Mouse (Mus musculus): ENCODE results near the gene Pid1. TPM values are rescaled to one million over a fixed set of nuclear protein-coding genes. Genes with fewer than 3 reads are reported as not detected.

Gene Pid1
- polyA plus RNA-seq, 1 experiment from 2014 or later: 43.6 TPM

DNA sequence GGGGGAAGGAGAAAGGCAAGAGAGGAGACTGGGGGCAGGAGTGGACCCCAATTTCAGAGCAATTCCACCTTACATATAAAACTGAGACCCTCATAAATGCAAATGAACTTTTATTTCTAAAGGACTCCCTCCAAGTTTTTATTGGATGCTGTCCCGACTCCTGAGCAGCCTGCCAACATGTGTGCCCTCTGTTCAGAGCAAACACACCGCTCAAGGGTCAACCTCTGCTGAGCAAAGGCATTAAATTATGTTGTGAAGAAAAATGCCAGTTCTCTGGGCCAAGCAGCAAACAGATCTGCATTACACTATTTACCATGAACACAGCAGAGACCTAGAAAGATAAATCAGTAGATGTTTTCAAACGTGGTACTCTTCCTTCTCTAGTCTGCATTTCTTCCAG, 110.1 kb downstream of the Pid1 start:
- no peak overlapping the region for H3K9ac ChIP-seq
- H3K4me2 ChIP-seq: no peak overlapping the region
- no peak overlapping the region for H3K4me3 ChIP-seq
- H3K4me1 ChIP-seq: peaks cover 11% of the 10 kb centered on the region; the same call in 1 of the 2 replicates
- WGBS: 53% methylated on average over 3 of the region's 3 CpGs
- ATAC-seq (ENCODE audit: insufficient number of reproducible peaks, insufficient read depth, low FRiP score, low TSS enrichment, low read depth): no peak
- H3K27me3 ChIP-seq: no peaks in the 10 kb centered on the region
- H3K36me3 ChIP-seq: no peaks in the 10 kb centered on the region
- no peaks in the 10 kb centered on the region for H3K9me3 ChIP-seq
- no peak overlapping the region for H3K27ac ChIP-seq

GRCm38 (mm10) chr1:84251205-84251604, 112.8 kb downstream of the Pid1 start:
- Histone ChIP-seq H3K4me1 (peaks cover 11% of the 10 kb centered on the region; the same call in 1 of the 2 replicates), H3K27me3 (no peaks in the 10 kb centered on the region), H3K9ac (no peak overlapping the region), H3K9me3 (no peaks in the 10 kb centered on the region), H3K4me3 (no peak overlapping the region), H3K36me3 (no peaks in the 10 kb centered on the region), H3K27ac (no peak overlapping the region), H3K4me2 (no peak overlapping the region)
- WGBS: 69% methylated on average over 1 of the region's 1 CpGs
- no peak for ATAC-seq (ENCODE audit: insufficient number of reproducible peaks, insufficient read depth, low FRiP score, low TSS enrichment, low read depth)

DNA sequence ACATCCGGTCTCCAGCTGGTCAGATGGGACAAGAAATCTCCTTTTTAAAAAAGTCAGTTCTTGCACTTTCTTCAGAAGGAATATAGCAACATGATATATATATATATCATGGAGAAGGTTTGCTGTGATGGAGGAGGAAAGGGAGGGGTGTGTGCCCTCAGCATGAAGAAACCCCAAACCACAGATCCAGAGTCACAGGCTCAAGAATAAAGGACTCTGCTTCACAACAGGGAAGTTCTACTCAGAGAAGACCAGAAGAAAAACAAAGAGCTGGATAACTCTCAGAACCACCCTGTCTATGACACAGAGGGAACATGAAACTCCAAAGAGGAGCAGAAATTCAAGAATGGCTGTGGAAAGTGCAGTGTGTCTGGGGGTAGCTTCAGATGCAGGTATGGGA, 113.2 kb downstream of the Pid1 start:
- H3K4me1 ChIP-seq: peaks cover 11% of the 10 kb centered on the region; the same call in 1 of the 2 replicates
- ATAC-seq (ENCODE audit: insufficient number of reproducible peaks, insufficient read depth, low FRiP score, low TSS enrichment, low read depth): no peak
- no peaks in the 10 kb centered on the region for H3K9me3 ChIP-seq
- no peaks in the 10 kb centered on the region for H3K36me3 ChIP-seq
- H3K9ac ChIP-seq: no peak overlapping the region
- H3K4me2 ChIP-seq: no peak overlapping the region
- 74% methylated on average over 1 of the region's 1 CpGs for WGBS
- H3K27ac ChIP-seq: no peak overlapping the region; the same call in 1 of the 2 replicates
- no peak overlapping the region for H3K4me3 ChIP-seq
- no peaks in the 10 kb centered on the region for H3K27me3 ChIP-seq

DNA sequence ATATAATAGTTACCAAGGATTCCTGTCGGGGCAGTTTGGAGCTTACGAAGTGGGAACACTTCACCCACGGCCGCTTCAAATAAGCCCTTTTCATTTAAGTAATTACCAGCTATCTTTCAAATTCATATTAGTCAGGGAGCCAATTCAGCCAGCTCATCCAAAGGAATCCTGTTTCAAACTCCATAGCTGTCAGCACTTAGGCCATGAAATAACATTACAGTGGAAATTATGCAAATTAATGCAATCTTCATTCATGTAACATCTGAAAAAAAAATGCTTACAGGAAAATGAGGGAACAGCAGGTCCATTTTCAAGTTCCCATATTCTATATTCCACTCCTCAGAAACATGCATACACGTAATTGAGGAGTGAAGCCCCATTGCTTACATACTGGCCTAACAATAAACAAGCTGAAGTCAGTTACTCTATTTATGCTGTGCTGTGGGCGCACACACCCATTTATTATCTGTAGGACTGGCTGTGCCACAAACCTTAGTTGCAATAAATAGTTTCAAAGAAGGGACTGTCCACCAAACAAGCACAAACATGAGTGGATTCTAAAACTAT, 114.1 kb downstream of the Pid1 start:
- Histone ChIP-seq H3K9ac (no peak overlapping the region), H3K36me3 (no peaks in the 10 kb centered on the region), H3K27me3 (no peaks in the 10 kb centered on the region), H3K27ac (no peak overlapping the region), H3K9me3 (no peaks in the 10 kb centered on the region), H3K4me2 (no peak overlapping the region), H3K4me1 (peaks cover 11% of the 10 kb centered on the region; the same call in 1 of the 2 replicates), H3K4me3 (no peak overlapping the region)
- WGBS: 70% methylated on average over 6 of the region's 6 CpGs
- no peak for ATAC-seq (ENCODE audit: insufficient number of reproducible peaks, insufficient read depth, low FRiP score, low TSS enrichment, low read depth)

DNA sequence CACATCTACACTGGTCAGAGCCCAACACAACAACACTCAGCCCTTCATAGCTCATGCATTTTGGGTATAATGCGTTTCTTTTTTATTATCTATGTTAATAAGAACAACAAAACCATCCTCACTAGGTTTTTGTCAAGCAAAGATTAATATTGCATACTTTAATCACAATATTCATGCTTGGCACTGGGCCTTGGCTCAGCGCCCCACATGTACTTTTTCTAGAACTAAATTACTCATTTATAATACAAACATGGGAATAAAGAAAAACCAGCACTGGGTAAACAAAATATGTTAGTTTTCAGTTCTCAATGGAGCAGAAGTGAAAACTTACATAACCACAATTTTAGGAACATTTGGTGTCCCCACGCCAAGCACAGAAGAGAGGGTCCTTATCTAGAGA, 116.9 kb downstream of the Pid1 start:
- ATAC-seq (ENCODE audit: insufficient number of reproducible peaks, insufficient read depth, low FRiP score, low TSS enrichment, low read depth): no peak

DNA sequence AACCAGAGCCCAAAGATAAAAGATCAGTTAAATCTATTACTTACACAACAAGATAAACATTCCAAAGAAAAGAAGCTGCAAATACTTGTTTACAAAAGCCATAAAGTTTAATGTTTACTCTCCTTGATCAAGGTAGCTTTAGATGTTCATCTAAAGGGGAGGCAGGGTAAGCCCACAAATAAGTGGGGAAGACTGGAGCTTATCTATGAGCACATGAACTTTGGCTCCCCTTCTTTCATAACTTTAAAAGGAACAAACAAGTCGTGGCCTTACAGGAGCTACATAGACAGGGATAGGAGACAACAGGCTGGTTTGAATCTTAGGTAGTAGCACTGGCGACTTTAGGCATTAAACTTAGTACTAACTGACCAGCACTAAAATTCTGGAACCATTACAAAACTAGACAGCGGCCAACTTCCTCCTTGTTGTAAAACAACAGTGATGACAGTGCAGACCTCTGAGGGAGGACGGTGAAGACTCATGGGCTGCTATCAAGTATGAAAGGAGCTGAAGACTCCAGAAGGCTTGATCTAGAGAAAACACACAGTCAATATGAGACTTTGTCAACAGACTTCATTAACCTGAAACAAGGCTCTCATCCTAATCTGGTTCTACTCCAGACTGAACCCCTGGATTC, 122.7 kb downstream of the Pid1 start:
- no peak overlapping the region for H3K4me2 ChIP-seq
- H3K9ac ChIP-seq: no peak overlapping the region
- H3K27ac ChIP-seq: no peak overlapping the region
- H3K4me3 ChIP-seq: no peak overlapping the region
- WGBS: 82% methylated on average over 4 of the region's 4 CpGs
- H3K4me1 ChIP-seq: no peaks in the 10 kb centered on the region
- H3K27me3 ChIP-seq: no peaks in the 10 kb centered on the region
- no peaks in the 10 kb centered on the region for H3K36me3 ChIP-seq
- H3K9me3 ChIP-seq: no peaks in the 10 kb centered on the region
- no peak for ATAC-seq (ENCODE audit: insufficient number of reproducible peaks, insufficient read depth, low FRiP score, low TSS enrichment, low read depth)

More for the DNA sequence above, 116.9 kb downstream of the Pid1 start:
- H3K4me3 ChIP-seq: no peak overlapping the region
- no peak overlapping the region for H3K4me2 ChIP-seq
- H3K9me3 ChIP-seq: no peaks in the 10 kb centered on the region
- 86% methylated on average over 3 of the region's 3 CpGs for WGBS
- no peak overlapping the region for H3K27ac ChIP-seq
- peaks cover 3% of the 10 kb centered on the region; the same call in 1 of the 2 replicates for H3K4me1 ChIP-seq
- H3K36me3 ChIP-seq: no peaks in the 10 kb centered on the region
- no peak overlapping the region for H3K9ac ChIP-seq
- H3K27me3 ChIP-seq: no peaks in the 10 kb centered on the region

GRCm38 (mm10) chr1:84240203-84240602, 123.8 kb downstream of the Pid1 start:
- no peaks in the 10 kb centered on the region for H3K9me3 ChIP-seq
- no peaks in the 10 kb centered on the region for H3K36me3 ChIP-seq
- 82% methylated on average over 2 of the region's 2 CpGs for WGBS
- H3K9ac ChIP-seq: no peak overlapping the region
- H3K4me3 ChIP-seq: no peak overlapping the region
- no peaks in the 10 kb centered on the region for H3K4me1 ChIP-seq
- no peak overlapping the region for H3K27ac ChIP-seq
- no peak for ATAC-seq (ENCODE audit: insufficient number of reproducible peaks, insufficient read depth, low FRiP score, low TSS enrichment, low read depth)
- no peak overlapping the region for H3K4me2 ChIP-seq
- H3K27me3 ChIP-seq: no peaks in the 10 kb centered on the region

- H3K9ac ChIP-seq: no peak overlapping the region
- no peaks in the 10 kb centered on the region for H3K36me3 ChIP-seq
- no peaks in the 10 kb centered on the region; the same call in 1 of the 2 replicates for H3K27me3 ChIP-seq
- H3K4me3 ChIP-seq: no peak overlapping the region
- H3K9me3 ChIP-seq: no peaks in the 10 kb centered on the region
- no peak for ATAC-seq (ENCODE audit: insufficient number of reproducible peaks, insufficient read depth, low FRiP score, low TSS enrichment, low read depth)
- WGBS: 79% methylated on average over 2 of the region's 2 CpGs
- H3K4me1 ChIP-seq: no peaks in the 10 kb centered on the region; the same call in 1 of the 2 replicates
- no peak overlapping the region for H3K4me2 ChIP-seq
- H3K27ac ChIP-seq: no peak overlapping the region
Measured at GRCm38 (mm10) chr1:84230431-84230830, 133.5 kb downstream of the Pid1 start.

DNA sequence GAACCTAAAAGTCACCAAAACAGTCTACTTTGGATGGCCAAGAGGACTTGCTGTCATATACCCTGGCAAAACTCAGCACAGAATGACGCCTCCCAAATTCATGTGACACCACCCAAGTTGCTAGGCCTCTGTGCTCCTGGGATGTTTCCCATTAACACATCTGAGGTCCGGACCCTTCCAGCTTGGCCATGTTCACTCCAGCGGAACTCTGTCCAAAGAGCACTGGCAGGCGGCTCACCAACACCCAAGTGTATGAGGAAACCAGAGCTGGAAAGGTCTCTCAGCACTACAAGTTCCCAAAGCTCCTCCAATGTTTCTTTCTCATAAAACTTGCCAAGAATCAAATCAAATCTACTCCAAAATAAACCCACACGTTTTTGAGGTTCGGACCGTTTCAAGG, 138.4 kb downstream of the Pid1 start:
- Histone ChIP-seq H3K4me2 (no peak overlapping the region), H3K4me1 (no peaks in the 10 kb centered on the region; the same call in 1 of the 2 replicates), H3K27ac (no peak overlapping the region), H3K9ac (no peak overlapping the region), H3K9me3 (no peaks in the 10 kb centered on the region), H3K27me3 (no peaks in the 10 kb centered on the region), H3K36me3 (no peaks in the 10 kb centered on the region), H3K4me3 (no peak overlapping the region)
- no peak for ATAC-seq (ENCODE audit: insufficient number of reproducible peaks, insufficient read depth, low FRiP score, low TSS enrichment, low read depth)
- 89% methylated on average over 7 of the region's 7 CpGs for WGBS

GRCm38 (mm10) chr1:84222051-84222450, 141.9 kb downstream of the Pid1 start:
- Histone ChIP-seq H3K9me3 (no peaks in the 10 kb centered on the region), H3K4me3 (no peak overlapping the region), H3K36me3 (no peaks in the 10 kb centered on the region), H3K4me2 (no peak overlapping the region), H3K4me1 (peaks cover 14% of the 10 kb centered on the region), H3K27ac (no peak overlapping the region), H3K27me3 (no peaks in the 10 kb centered on the region), H3K9ac (no peak overlapping the region)
- no peak for ATAC-seq (ENCODE audit: insufficient number of reproducible peaks, insufficient read depth, low FRiP score, low TSS enrichment, low read depth)
- WGBS: 87% methylated on average over 1 of the region's 1 CpGs

GRCm38 (mm10) chr1:84218605-84219004, 145.4 kb downstream of the Pid1 start:
- no peak overlapping the region for H3K9ac ChIP-seq
- H3K36me3 ChIP-seq: no peaks in the 10 kb centered on the region
- no peak for ATAC-seq (ENCODE audit: insufficient number of reproducible peaks, insufficient read depth, low FRiP score, low TSS enrichment, low read depth)
- whole genome bisulfite sequencing: 31% methylated on average over 7 of the region's 7 CpGs
- no peak overlapping the region for H3K27ac ChIP-seq
- no peaks in the 10 kb centered on the region for H3K9me3 ChIP-seq
- peaks cover 14% of the 10 kb centered on the region for H3K4me1 ChIP-seq
- H3K4me2 ChIP-seq: peak overlapping the region; percentile 32
- H3K27me3 ChIP-seq: no peaks in the 10 kb centered on the region
- H3K4me3 ChIP-seq: no peak overlapping the region

- no peak overlapping the region for H3K9ac ChIP-seq
- H3K36me3 ChIP-seq: no peaks in the 10 kb centered on the region
- H3K9me3 ChIP-seq: no peaks in the 10 kb centered on the region
- H3K4me3 ChIP-seq: no peak overlapping the region
- H3K4me2 ChIP-seq: no peak overlapping the region
- no peak for ATAC-seq (ENCODE audit: insufficient number of reproducible peaks, insufficient read depth, low FRiP score, low TSS enrichment, low read depth)
- 40% methylated on average over 2 of the region's 2 CpGs for WGBS
- H3K4me1 ChIP-seq: peaks cover 14% of the 10 kb centered on the region
- no peaks in the 10 kb centered on the region for H3K27me3 ChIP-seq
- H3K27ac ChIP-seq: no peak overlapping the region
Measured at GRCm38 (mm10) chr1:84217777-84218176, 146.2 kb downstream of the Pid1 start.

Data from embryonic facial prominence, embryonic 13.5 days (tissue).